Mouse (Mus musculus): ENCODE data around the gene Cfap57.

- peak; percentile 89 for TF ChIP-seq CTCF (conservative IDR thresholded peaks at IDR 0.05; ENCODE audit: low read length)
- TF ChIP-seq POU5F1 (IDR thresholded peaks at IDR 0.05; ENCODE audit: borderline replicate concordance, low read length) = no peak
- TF ChIP-seq NANOG (IDR thresholded peaks at IDR 0.05; ENCODE audit: borderline replicate concordance, low read length) = no peak
Measured at GRCm38 (mm10) chr4:118612619-118613018, 8.0 kb downstream of the Cfap57 start.
